Mouse (Mus musculus) erythroblast, adult 5-6 weeks (primary cell): ENCODE data around the gene Cpm. TPM values are rescaled to one million over a fixed set of nuclear protein-coding genes. Genes with fewer than 3 reads are reported as not detected.

Experiments
- ATAC-seq: replicated peaks from 2 replicates; pipeline ENCODE4 v1.8.0; 2016; ENCODE audit warnings: moderate number of reproducible peaks, mild to moderate bottlenecking, moderate TSS enrichment, inconsistent platforms; ENCODE audit not compliant: poor library complexity, low FRiP score, severe bottlenecking
- total RNA-seq, 2 experiments: library from RNA; stranded (forward) in 1 of 2; stranded (reverse) in 1 of 2; fragments of 150-400 nt in 1 of 2; fragments of 200-764, 138-1000 nt in 1 of 2; gene quantifications; 2 replicates each; pipeline versions ENCODE4 v1.2.3 to v1.2.4; 2015 to 2017; ENCODE audit warnings: low replicate concordance in 2 of 2

The Cpm gene
- total RNA-seq, 2 experiments from 2014 or later = 0.60 TPM; not detected in 1

DNA sequence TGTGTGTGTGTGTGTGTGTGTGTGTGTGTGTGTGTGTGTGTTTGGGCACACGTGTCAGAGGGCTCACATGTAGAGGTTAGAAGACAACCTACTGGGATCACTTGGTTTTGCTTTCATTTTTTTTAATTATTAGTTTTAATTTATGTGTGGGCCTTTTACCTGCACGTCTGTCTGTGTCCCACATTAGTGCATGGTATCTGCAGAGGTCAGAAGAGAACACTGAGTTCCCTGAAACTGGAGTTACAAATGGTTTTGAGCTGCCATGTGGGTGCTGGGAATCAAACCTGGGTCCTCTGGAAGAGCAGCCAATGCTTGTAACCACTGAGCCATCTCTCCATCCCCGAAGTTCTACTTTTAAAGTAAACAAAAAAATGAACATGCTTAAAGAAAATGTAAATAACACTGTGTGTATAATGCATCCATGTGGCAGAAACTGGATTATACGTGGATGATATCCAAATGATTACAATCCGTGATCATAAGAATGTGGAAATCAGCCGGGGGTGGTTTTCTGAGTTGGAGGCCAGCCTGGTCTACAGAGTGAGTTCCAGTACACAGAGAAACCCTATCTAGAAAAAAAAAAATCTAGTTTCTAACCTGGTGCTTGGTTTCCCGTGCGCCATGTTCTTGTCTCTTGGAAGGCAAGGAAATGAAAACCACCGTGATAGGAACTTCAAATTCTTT is 37.8 kb downstream of the Cpm start:
- no peak for ATAC-seq

DNA sequence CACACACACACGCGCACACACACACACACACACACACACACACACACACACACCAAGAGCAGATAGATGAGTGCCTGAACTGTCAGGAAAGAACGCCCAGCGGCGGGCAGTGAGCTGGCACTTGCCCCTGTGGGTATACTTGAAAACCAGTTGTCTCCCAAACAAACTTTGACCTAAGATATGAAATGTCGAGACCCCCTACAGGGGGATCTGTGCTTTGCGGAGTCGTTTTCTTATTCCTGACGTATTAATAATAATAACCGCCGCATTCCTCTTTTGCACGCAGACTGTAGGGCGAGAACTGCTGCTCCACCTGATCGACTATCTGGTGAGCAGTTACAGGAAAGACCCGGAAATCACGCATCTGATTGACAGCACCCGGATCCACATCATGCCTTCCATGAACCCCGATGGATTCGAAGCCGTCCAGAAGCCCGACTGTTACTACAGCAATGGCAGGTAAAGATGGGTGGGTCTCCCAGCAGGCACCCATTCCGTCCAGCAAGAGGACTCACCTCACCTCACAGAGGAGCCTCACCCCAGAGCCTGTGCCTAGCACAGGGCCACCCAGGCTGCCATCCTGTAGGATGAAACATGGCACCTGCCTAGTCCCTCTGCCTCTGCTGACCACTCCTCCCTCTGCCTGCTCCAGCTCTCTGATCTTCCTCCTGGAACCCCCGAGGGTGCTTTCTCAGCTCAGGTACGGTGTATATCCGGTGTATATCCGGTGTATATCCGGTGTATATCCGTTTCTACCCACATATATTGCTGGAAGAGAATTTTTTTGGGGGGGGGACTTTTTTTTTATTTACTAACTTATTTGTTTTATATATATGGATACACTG is 38.6 kb downstream of the Cpm start:
- ATAC-seq = no peak

DNA sequence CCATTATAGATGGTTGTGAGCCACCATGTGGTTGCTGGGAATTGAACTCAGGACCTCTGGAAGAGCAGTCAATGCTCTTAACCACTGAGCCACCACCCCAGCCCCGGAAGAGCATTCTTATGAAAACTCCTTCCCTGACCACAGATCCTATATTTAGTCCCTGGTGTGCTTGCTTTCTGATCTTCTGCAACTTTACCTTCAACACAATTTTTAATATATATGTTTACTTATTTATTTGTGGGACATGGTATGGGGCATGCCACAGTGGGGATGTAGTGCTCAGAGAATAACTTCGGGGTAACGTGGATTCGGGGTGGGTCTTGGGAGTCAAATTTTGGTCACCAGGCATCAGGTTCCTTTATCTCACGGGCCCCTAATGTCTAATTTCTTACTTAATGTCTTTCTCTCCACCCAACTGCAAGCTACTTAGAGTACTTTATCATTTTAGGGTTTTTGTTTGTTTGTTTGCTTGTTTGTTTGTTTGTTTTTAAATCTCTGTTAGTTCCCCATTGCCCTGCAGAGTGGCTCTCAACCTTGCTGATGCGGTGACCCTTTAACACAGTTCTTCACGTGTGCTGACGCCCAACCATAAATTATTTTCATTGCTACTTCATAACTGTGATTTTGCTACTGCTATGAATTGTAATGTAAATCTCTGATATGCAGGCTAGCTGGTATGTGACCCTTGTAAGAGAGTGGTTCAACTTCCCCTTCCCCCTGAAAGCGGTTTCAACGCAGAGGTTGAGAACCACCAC is 39.4 kb downstream of the Cpm start:
- ATAC-seq = no peak

DNA sequence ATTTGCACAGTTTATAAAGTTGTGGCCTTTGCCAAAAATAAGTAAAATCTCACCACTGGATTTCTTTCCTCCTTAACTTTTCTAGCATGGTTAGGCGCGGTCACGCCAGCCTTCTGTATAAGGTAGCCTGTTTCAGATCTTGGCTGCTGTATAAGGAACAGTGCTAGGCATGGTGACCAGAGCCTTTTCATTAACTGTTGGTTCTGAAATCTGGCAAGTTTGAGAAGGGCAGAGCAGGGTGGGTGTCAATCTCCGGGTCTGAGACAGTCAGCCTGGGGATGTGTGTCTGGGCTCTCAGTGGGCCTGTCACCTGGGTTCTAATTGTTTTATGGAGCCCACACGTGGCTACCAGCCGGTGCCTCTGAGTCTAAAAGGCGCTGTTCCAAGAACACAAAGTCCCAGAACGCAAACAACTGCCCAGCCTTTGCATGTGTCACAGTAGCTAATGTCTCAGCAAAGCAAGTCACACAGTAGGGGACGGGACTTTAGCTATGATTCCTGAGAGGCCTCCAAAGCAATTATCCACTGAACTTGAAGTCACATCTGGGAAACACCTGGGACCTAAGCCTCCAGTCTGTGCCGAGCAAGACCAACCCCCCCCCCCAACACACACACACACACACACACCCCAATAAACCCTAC is 40.3 kb downstream of the Cpm start:
- ATAC-seq = no peak

DNA sequence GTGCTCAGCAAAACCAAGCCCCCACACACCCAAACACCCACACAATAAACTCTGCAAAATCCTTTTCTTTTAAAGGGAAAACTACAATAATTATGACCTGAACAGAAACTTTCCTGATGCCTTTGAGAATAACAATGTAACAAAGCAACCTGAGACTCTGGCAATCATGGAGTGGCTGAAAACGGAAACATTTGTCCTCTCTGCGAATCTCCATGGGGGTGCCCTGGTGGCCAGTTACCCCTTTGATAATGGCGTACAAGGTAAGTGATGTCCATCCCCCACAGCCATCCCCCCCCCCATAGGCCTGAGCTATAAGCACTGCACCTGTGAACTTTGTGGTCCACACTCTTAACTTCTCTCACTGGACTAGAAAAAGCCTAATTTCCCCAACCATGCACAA is 40.8 kb downstream of the Cpm start:
- no peak for ATAC-seq

DNA sequence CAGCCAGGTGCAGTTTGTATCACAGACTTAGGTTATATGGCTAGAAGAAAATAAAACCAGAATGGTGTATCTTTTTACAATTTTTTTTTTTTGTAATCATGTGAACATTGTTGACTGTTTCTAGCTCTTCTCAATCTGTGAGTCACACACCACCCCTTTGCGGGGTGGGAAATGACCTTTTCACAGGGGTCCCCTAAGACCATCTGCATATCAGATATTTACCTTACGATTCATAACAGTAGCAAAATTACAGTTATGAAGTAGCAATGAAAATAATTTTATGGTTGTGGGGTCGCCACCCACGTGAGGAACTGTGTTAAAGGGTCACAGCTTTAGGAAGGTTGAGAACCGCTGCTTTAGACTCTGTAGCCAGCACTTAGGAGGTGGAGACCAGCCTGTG is 41.5 kb downstream of the Cpm start:
- ATAC-seq = no peak

DNA sequence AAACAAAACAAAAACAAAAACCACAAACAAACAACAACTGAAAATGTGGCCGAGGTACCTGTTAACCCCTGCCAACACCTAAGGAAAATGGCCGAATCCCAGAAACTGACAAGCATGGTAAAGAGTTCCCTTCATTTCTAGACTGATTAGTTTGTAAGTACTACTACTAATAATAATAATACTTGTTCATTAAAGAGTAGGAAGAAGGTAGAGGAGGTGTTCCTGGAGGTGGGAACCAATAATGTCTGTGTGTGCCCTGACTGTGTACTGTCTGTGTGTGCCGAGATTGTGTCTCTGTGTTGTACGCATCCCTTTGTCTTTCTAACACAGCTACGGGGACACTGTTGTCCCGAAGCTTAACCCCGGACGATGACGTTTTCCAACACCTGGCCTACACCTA is 42.0 kb downstream of the Cpm start:
- no peak for ATAC-seq

DNA sequence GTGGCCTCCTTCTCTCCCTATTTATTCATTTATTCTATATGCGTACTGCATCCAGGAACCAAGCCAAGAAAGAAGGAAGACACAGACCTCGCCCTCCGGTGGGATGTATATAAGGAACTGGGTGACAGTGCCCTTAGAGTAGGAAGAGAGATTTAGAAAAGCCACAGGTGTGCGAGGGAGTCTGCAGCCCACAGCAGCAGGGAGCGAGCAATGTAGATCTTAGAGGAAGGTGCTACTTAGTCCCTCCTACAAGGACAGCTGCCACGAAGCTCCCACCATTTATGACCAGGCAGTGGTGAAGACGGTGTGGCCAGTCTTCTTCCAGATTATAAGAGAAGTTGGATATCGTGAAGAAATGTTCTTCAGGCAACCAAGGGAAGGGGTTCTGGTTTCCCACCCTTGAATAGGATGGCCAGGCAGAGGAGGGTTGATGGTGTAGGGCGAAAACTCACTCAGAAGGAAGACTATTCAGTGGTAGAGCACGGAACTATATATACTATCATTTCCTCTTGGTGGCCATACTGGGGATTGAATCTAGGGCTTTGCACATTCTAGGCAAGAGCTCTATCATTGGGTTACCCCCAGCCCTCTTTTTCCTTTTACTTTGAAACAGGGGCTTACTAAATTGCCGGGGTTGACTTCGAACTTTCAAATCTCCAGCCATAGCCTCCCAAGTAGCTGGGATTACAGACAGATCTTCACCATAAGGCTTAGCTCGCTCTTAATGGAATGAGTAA is 42.8 kb downstream of the Cpm start:
- ATAC-seq = no peak

DNA sequence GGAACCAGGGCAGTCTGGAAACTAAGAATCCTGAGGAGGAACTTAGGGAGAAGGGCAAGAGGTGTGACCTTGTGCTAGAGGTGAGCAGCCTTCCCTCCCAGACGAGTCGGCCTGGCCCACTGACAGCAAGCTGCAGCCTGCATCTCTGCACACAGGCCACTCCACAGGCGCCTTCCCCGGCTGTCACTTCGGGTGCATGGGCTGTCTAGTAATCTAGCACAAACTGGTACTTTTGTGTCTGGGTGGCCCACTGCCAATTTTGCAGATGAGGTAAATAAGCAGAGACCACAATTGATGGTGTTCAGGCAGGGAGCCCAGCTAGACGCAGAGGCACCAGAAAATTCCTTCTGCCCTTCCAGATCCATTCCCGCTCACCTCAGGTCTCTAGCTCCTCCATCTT is 43.4 kb downstream of the Cpm start:
- ATAC-seq = no peak

DNA sequence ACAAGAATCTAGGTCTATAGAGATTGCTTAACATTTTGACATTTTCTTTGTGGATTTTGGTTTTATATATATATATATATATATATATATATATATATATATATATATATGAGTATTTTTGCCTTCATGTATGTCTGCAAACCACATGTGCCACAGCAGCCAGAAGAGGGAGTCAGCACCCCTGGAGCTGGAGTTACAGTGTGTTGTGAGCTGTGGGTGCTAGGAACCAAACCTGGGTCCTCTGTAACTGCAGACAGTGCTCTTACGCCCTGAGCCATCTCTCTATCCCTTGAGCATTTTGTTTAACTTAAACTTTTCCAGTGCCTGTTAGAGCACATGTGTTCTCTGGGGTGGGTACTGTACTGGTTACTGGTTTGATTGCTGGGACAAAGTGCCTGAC is 44.6 kb downstream of the Cpm start:
- no peak for ATAC-seq

DNA sequence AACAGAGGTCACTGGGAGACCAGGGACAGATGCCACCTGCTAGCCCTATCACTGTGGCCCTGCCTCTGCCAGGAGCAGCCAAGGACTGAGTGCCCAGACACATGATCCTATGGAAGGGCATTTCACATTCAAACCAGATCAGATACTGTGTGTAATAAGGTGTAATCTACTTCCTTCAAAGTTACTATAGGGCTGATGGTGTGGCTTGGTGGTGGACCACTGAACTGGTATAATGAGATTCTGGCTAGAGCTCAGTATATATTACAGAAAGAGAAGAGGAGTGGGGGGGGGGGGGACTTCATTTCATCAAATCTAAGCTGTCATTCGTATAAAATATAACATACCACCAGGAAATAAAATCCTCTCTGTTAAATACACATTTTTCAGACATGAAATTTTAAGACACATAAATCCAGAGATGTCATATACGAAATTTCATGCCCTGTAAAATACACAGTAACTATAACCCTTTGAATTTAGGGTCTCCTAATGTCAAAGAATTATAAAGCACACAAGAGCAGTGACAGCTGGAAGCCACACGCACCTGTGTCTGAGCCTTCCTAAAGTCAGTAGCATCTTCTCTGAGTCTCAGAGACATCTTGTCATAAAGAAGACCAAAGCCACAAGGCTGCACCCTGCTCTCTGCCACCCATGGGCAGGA is 45.2 kb downstream of the Cpm start:
- no peak for ATAC-seq

DNA sequence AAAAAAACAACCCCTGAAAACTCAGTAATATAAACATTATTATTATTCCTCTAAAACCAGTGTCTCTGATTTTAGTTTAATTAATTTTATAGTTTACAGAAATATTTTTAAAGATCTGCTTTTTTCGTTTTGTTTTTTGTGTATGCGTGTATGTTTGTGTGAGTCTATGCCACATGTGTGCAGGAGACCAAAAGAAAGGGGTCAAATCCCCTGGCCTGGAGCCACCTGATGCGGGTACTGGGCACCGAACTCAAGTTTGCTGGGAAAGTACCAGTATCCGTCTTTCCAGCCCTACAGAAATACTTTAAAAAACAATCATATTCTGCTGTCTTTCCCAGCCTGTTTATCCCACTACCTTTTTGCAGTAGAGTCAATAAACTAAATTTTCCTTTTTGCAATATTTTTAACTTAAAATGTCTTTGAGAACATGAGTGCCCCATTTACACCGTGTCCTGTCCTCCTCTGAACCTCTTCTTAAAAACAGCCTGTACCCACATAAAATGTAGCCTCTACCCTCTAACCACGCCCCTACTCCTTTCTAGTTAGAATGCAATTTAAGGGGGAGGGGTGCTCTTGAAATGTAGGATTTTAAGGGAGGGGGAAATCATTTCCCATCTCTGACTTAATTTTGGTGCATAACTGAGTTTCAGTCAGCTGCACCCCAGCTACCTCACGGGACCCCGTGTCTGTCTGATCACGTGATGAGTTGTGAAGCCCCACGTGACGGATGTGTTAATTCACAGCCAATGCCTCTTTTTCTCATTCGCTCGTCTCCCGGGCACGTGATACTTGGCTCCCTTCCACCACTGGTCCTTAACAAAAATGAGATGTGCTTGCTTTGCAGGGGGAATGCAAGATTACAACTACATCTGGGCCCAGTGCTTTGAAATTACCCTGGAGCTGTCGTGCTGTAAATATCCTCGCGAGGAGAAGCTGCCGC is 46.1 kb downstream of the Cpm start:
- ATAC-seq = no peak

DNA sequence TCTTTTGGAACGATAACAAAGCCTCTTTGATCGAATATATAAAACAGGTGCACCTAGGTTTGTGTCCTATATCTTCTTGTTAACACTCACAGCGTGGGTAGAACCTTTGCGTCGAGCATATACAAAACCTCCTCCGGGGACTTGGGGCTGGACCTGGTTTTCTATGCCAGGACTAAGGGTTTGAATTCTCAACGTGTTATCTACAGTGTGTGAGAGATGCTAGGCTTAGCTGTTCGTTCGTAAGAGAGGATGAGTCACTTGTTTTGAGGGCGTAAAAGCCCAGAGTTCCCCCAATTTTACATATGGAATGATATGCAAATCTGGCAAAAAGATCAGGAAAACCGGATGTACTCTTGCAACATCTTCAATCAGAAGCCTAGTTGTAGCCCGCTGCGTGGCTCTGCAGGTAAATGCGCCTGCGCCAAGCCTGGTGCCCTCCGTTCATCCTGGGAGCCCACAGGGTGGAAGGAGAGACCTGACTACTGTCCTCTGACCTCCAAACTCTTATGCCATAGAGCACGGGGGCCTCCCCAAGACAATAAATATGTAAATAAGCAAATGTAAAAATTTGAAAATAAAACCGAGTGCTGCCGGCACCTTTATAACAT is 46.8 kb downstream of the Cpm start:
- no peak for ATAC-seq

DNA sequence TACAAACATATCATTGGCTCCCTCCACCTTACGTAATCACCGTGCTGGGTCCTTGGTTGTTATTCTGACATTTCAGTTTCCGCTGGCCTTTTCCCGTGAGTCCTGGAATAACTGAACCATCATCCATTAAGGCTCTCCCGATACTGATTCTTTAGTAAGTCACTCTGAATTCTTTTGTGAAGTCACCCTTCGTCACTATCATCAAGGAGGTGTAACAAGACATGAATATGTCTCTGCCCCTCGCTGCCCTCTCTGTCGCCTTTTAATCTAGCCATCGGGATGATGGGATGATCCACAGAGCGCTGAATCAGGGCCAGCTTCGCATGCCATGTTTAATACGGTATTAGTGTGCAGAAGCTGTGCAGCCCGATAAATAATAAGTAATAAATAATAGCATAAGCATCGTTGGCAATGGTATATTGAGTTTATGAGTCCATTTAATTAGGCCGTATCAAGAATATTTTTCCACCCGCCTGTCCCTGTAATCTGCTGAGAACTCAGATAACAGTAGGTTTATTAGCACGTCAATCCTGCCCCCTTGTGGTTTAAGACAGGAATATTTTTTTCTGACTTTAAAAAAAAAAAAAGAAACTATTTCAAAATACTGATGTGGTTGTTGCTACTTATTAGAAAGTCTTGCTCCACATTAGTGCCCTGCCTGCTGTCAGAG is 47.5 kb downstream of the Cpm start:
- ATAC-seq = peak; percentile 61

DNA sequence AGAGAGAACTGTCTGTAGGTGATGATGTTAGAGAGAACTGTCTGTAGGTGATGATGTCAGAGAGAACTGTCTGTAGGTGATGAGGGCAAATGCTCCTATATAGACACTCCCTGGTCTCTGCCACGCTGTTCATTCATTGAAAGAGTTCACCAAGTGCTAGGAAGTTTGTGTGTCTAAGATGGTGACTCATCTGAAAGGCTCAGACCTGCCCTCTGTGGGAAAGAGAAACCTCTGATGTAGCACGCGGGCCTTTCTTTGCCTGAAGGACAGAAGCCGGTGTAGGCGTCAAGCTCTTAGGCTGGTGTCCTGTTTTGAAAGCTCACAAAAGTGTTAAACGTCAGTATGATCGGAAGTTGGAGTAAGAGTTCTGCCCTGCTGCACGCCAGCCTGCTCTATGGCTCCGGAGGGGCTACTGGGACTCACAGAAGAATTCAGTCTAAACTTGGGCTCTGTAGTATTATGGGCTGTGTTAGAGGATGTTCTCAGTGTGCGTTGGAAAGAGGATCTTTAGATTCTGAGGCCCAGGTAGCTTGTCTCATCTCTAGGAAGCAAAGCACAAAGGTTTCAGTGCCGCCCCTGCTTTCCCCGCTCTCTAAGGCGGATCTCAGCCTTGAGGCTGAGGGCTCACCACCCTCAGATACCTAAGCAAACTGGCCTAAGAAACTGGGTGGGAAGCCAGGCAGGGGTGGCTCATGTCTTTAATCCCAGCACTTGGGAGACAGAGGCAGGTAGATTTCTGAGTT is 48.4 kb downstream of the Cpm start:
- no peak for ATAC-seq

DNA sequence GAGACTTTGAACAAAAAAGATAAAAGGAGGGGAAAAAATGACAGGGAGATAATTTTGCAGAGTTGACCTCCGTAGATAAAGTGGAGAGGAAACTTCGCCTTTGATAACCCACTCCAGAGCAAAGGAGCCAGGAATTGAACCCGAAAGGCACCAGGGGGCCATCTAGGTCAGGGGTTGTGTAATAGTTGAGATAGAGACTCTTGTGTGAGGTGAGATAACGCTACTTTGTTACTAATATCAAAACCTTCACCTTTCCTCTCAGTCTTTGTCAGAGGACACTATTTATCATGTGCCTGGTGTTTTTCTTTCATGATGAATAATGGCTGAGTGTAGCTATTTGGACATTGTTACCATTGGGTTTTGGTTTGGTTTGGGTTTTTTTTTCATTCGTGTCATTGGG is 49.1 kb downstream of the Cpm start:
- ATAC-seq = no peak
